Mouse (Mus musculus) CD4-positive, CD25-positive, alpha-beta regulatory T cell, adult 9 weeks (primary cell): ENCODE data around the gene Bnip2. TPM values are rescaled to one million over a fixed set of nuclear protein-coding genes. Genes with fewer than 3 reads are reported as not detected.

ENCODE experiments used
- polyA plus RNA-seq: library from polyadenylated mRNA; unstranded; fragments of 100-300 nt; shearing (Covaris generic); gene quantifications from one replicate; pipeline ENCODE4 v1.2.1, GENCODE M21; 2017

The Bnip2 gene
- polyA plus RNA-seq, result 108 TPM

GRCm38 (mm10) chr9:69989303-69990121 is at the start of gene Bnip2:
Gene Bnip2 (plus strand): TSS chr9:69989466.

GRCm38 (mm10) chr9:70012408-70012901 is 23.2 kb downstream of the Bnip2 start, which contains the start of gene Gtf2a2:
Gene Gtf2a2 (plus strand): TSS chr9:70012550.

GRCm38 (mm10) chr9:70037988-70038387 is 48.7 kb downstream of the Bnip2 start, which contains the start of gene Gcnt3:
Gene Gcnt3 (minus strand): TSS chr9:70038088.

Other genes with a start within 250 kb of the Bnip2 start
- not detected for gene Foxb1, start 228.5 kb upstream of the Bnip2 start, polyA plus RNA-seq
- 180 TPM for gene Gtf2a2, start 23.1 kb downstream of the Bnip2 start, polyA plus RNA-seq
- not detected for gene Gcnt3, start 48.6 kb downstream of the Bnip2 start, polyA plus RNA-seq
- gene Fam81a, start 153.1 kb downstream of the Bnip2 start, polyA plus RNA-seq, result 0.15 TPM
- gene Myo1e, start 217.9 kb downstream of the Bnip2 start, polyA plus RNA-seq, result 66.7 TPM